In genomic region chr5:74936087-74936486, GRCm38 (mm10) we compare ENCODE assay signal across 19 mouse cellular contexts.
DNase-seq lines count a peak whose midpoint lies in the region; ATAC-seq and TF ChIP-seq lines count a peak whose summit lies in the region.
"Had no signal": no experiment of that assay in that cellular context is flagged by ENCODE, and none has a peak within 500 bp of the region (broad histone marks: within the 10 kb centered on the region; RNA-seq: fewer than 3 reads in every experiment).

No protein-coding gene starts in this region.

- TF ChIP-seq POLR2A in small intestine, adult 2 months (IDR thresholded peaks at IDR 0.05; ENCODE audit: low read depth, low read length): no peak
- TF ChIP-seq POLR2A in lung, adult 2 months (IDR thresholded peaks at IDR 0.05; ENCODE audit: borderline replicate concordance, extremely low read depth, low read depth, low read length): no peak

- WGBS in heart, postnatal 0 days: 57% methylated on average over 5 of the region's 5 CpGs
- 72% methylated on average over 5 of the region's 5 CpGs for WGBS in small intestine, adult 2 months
- WGBS in lung, adult 2 months: 78% methylated on average over 5 of the region's 5 CpGs
- 89% methylated on average over 5 of the region's 5 CpGs for WGBS in midbrain, embryonic 15.5 days

- TF ChIP-seq CTCF in heart, postnatal 0 days (IDR thresholded peaks at IDR 0.05; ENCODE audit: low read depth): no peak
- TF ChIP-seq CTCF in small intestine, adult 2 months (IDR thresholded peaks at IDR 0.05; ENCODE audit: extremely low read depth, insufficient read length, insufficient replicate concordance, low read depth, low read length): no peak
- TF ChIP-seq CTCF in lung, adult 2 months (IDR thresholded peaks at IDR 0.05; ENCODE audit: insufficient read depth, low read length): no peak

- no peaks in the 10 kb centered on the region for H3K9me3 ChIP-seq in heart, postnatal 0 days (replicated peaks; ENCODE audit: control insufficient read depth, low read length)
- no peaks in the 10 kb centered on the region for H3K9me3 ChIP-seq in midbrain, embryonic 15.5 days
- H3K9me3 ChIP-seq: forebrain, embryonic 15.5 days; heart, embryonic 13.5 days; liver, embryonic 12.5 days; neural tube, embryonic 13.5 days had no signal

- no peak for DNase-seq in heart, postnatal 0 days (ENCODE audit: low spot score)
- DNase-seq in heart, postnatal 25 days (ENCODE audit: low spot score): no peak
- peak; percentile 52 for DNase-seq in 3134 (ENCODE audit: extremely low read depth, insufficient read length, low spot score)
- DNase-seq in fibroblast of lung, adult 2 months (ENCODE audit: low read depth): peak; percentile 39
- no peak for DNase-seq in lung, adult 2 months
- DNase-seq: cerebellum, adult 2 months; left cerebral cortex, postnatal 4 days; lung, postnatal 4 days; spleen, adult 18-20 months had no signal

- H3K27me3 ChIP-seq in heart, postnatal 0 days (ENCODE audit: control insufficient read depth, insufficient read depth, low read length): peaks cover 11% of the 10 kb centered on the region
- no peaks in the 10 kb centered on the region for H3K27me3 ChIP-seq in small intestine, adult 2 months (ENCODE audit: control insufficient read depth, insufficient read depth, low read length)
- 0 out of 2 replicates have a peak, but pooled peaks cover 16% of the 10 kb centered on the region for H3K27me3 ChIP-seq in midbrain, embryonic 15.5 days (replicated peaks)

- no peak overlapping the region for H3K4me2 ChIP-seq in heart, postnatal 0 days (ENCODE audit: low read depth, low read length)
- H3K4me2 ChIP-seq in midbrain, embryonic 15.5 days: no peak overlapping the region
- H3K4me2 ChIP-seq: forebrain, embryonic 15.5 days; heart, embryonic 13.5 days; liver, embryonic 12.5 days; lung, embryonic 14.5 days; midbrain, embryonic 11.5 days; neural tube, embryonic 13.5 days had no signal

- peak overlapping the region; percentile 55; the same call in 1 of the 2 replicates for H3K27ac ChIP-seq in heart, postnatal 0 days (ENCODE audit: low read depth)
- H3K27ac ChIP-seq in small intestine, adult 2 months (ENCODE audit: insufficient read depth, low read depth, low read length): peak overlapping the region; percentile 36
- no peak overlapping the region for H3K27ac ChIP-seq in midbrain, embryonic 15.5 days
- H3K27ac ChIP-seq: forebrain, embryonic 15.5 days; heart, embryonic 13.5 days; liver, embryonic 12.5 days; neural tube, embryonic 13.5 days had no signal

- H3K36me3 ChIP-seq in heart, postnatal 0 days (replicated peaks; ENCODE audit: control insufficient read depth, insufficient read depth, low read length): no peaks in the 10 kb centered on the region
- H3K36me3 ChIP-seq in small intestine, adult 2 months (ENCODE audit: control insufficient read depth, insufficient read depth, low read length): no peaks in the 10 kb centered on the region
- no peaks in the 10 kb centered on the region for H3K36me3 ChIP-seq in midbrain, embryonic 15.5 days (replicated peaks)
- H3K36me3 ChIP-seq: forebrain, embryonic 15.5 days; heart, embryonic 13.5 days; liver, embryonic 12.5 days; neural tube, embryonic 13.5 days had no signal

- H3K4me1 ChIP-seq in heart, postnatal 0 days (ENCODE audit: control insufficient read depth, insufficient read depth): no peaks in the 10 kb centered on the region
- H3K4me1 ChIP-seq in small intestine, adult 2 months (ENCODE audit: control insufficient read depth, insufficient read depth, insufficient read length, low read length): no peaks in the 10 kb centered on the region
- no peaks in the 10 kb centered on the region for H3K4me1 ChIP-seq in lung, adult 2 months (ENCODE audit: control insufficient read depth, insufficient read depth, low read length)
- no peaks in the 10 kb centered on the region for H3K4me1 ChIP-seq in midbrain, embryonic 15.5 days
- H3K4me1 ChIP-seq: forebrain, embryonic 15.5 days; liver, embryonic 12.5 days; neural tube, embryonic 13.5 days had no signal

- ATAC-seq in heart, postnatal 0 days (ENCODE audit: insufficient read depth, low read depth): no peak
- ATAC-seq in midbrain, embryonic 15.5 days (replicated peaks): no peak
- ATAC-seq: forebrain, embryonic 15.5 days; hindbrain, embryonic 16.5 days; liver, embryonic 12.5 days had no signal

- no peak for TF ChIP-seq EP300 in heart, postnatal 0 days (IDR thresholded peaks at IDR 0.05; ENCODE audit: low read depth)

- H3K4me3 ChIP-seq in heart, postnatal 0 days (ENCODE audit: low read depth, low read length): no peak overlapping the region
- no peak overlapping the region for H3K4me3 ChIP-seq in small intestine, adult 2 months (ENCODE audit: low read depth, low read length)
- H3K4me3 ChIP-seq in lung, adult 2 months (replicated peaks; ENCODE audit: extremely low read depth, low read depth, low read length): no peak overlapping the region
- no peak overlapping the region for H3K4me3 ChIP-seq in midbrain, embryonic 15.5 days
- H3K4me3 ChIP-seq: erythroblast, embryonic 14.5 days; forebrain, embryonic 15.5 days; heart, embryonic 13.5 days; liver, embryonic 12.5 days; neural tube, embryonic 13.5 days had no signal

- intact Hi-C loops in heart, postnatal 25 days (cut with DNase I): no loop called here

- H3K9ac ChIP-seq in heart, postnatal 0 days (replicated peaks; ENCODE audit: low read depth, low read length): no peak overlapping the region
- H3K9ac ChIP-seq in midbrain, embryonic 15.5 days: no peak overlapping the region
- H3K9ac ChIP-seq: forebrain, embryonic 15.5 days; heart, embryonic 13.5 days; liver, embryonic 12.5 days; lung, embryonic 14.5 days; neural tube, embryonic 13.5 days had no signal

Comparison
In these comparisons a context has a peak if more than half of its experiments do, and no peak if none do; other contexts are left out.
1. DNase-seq: peak in 3134 (single experiment) and fibroblast of lung, adult 2 months (single experiment); none in heart, postnatal 0 days (single experiment), heart, postnatal 25 days (single experiment) and lung, adult 2 months (single experiment).